Mouse (Mus musculus): ENCODE data around the gene Ulk3. TPM values are rescaled to one million over a fixed set of nuclear protein-coding genes. Genes with fewer than 3 reads are reported as not detected.

The Ulk3 gene
- polyA plus RNA-seq, 1 experiment from 2014 or later, result 19.4 TPM

DNA sequence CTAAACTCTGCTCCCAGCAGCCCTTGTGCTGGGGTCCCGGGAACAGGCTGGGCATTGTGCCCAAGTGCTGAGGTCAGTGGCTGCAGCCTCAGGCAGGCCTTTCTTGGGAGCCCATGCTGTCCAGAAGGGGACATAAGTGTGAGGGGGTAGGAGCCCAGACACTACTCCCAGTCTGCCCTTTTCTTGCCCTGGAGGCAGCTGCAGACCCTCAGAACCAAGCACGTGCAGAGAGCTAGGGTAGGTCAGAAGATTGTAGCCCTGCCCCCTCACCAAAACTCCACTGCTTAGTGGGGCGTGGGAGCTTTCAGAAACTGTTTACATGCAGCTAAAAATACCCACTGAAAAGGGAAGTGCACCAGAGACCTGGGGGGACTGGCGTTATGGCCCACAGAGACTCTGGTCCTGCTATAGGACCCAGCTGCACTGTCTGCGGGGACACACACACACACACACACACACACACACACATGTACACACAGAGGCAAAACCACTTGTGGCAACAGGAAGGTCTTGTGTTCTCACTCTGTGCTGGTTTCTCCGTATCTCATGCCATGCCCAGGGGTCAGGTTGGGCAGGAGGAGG lies 48.6 kb downstream of the Ulk3 start:
- no peak for DNase-seq (ENCODE audit: low spot score)
- Histone ChIP-seq H3K9ac (no peak overlapping the region), H3K4me1 (replicated peaks; ENCODE audit: control insufficient read depth, insufficient read depth, low read length) (peaks cover 55% of the 10 kb centered on the region), H3K27ac (peak overlapping the region; percentile 48), H3K36me3 (replicated peaks; ENCODE audit: control insufficient read depth, insufficient read depth) (peaks cover 15% of the 10 kb centered on the region), H3K27me3 (ENCODE audit: control insufficient read depth, insufficient read depth, low read length) (no peaks in the 10 kb centered on the region), H3K4me2 (replicated peaks) (no peak overlapping the region), H3K4me3 (replicated peaks; ENCODE audit: low read length) (no peak overlapping the region), H3K9me3 (ENCODE audit: control insufficient read depth, low read length) (no peaks in the 10 kb centered on the region)
- WGBS, result 56% methylated on average over 6 of the region's 6 CpGs
- ATAC-seq (ENCODE audit: low FRiP score), result no peak

DNA sequence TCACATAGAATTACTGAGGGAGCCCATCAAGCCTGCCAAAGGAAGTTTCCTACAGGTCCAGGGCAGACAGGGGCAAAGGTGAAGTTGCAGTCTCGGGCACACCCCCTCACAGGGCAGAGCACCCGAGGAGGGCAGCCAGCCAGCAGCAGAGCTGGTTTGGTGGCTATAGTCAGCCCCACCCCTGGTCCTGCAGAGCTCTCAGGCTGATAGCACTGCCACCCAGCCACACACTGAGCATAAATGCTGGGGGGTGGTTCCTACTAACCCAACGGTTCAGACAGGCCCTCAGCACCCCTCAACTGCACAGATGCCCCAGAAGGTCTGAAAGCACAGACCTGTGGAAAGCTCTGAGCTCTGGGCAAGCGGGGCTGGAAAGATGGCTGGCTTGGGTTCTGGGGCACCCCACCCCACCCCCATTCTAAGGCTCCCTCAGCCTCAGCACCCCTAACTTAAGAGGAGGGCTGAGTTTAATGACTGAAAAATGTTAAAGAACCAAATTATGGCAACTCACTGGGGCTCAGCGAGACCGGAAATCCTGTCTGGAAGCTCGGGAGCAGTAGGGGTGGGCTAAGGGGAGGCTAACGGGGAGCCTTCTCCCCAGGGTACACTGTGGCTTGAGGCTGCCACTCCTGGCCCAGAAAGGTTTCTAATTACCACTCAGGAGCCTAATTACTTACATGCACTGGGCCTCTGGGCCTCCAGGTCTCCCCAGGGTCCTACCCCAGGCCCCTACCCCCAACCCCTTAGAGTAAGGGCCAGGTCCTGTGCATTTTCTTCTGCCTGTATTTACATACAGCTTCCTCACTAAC lies 49.6 kb downstream of the Ulk3 start:
- DNase-seq (ENCODE audit: low spot score), result no peak
- Histone ChIP-seq H3K27me3 (ENCODE audit: control insufficient read depth, insufficient read depth, low read length) (no peaks in the 10 kb centered on the region), H3K9ac (peak overlapping the region; percentile 20; the same call in 1 of the 2 replicates), H3K27ac (peak overlapping the region; percentile 48), H3K36me3 (replicated peaks; ENCODE audit: control insufficient read depth, insufficient read depth) (peaks cover 15% of the 10 kb centered on the region), H3K9me3 (ENCODE audit: control insufficient read depth, low read length) (no peaks in the 10 kb centered on the region), H3K4me1 (replicated peaks; ENCODE audit: control insufficient read depth, insufficient read depth, low read length) (peaks cover 66% of the 10 kb centered on the region), H3K4me3 (replicated peaks; ENCODE audit: low read length) (no peak overlapping the region), H3K4me2 (replicated peaks) (peak overlapping the region; percentile 3; the same call in 1 of the 2 replicates)
- ATAC-seq (ENCODE audit: low FRiP score), result no peak
- whole genome bisulfite sequencing, result 45% methylated on average over 8 of the region's 8 CpGs

DNA sequence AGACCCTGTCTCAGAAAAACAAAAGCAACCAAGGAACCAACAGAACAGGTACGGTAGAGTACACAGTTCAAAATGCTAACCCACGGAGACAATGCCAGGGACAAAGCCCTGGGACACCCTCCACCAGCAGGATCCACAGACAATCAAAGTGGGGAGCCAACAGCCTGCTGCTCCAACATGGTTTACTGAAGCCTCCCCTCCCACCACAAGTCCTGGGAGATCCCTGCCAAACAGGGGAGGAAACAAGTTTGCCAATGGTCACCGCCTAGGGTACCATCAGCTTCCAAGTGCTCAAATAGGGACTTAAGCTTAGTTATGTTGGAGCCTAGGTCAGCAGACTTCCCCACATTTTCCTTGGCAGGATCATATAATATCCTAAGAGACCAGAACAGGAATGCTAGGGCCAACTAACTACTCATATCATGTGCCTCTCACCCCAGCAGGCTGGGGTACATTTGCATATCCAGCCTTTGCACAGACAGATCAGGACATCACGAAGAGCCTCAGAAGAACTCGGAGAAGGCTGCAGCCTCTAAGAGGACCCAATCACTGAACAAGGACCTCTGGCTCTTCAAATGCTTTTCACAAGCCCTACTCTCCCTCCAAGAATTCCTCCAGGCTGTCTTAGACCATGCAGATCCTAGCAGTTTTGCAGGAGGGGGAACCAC lies 50.5 kb downstream of the Ulk3 start:
- H3K27ac ChIP-seq, result peak overlapping the region; percentile 47; the same call in 1 of the 2 replicates
- H3K4me2 ChIP-seq (replicated peaks), result peak overlapping the region; percentile 26
- peaks cover 71% of the 10 kb centered on the region for H3K4me1 ChIP-seq (replicated peaks; ENCODE audit: control insufficient read depth, insufficient read depth, low read length)
- H3K36me3 ChIP-seq (replicated peaks; ENCODE audit: control insufficient read depth, insufficient read depth), result peaks cover 15% of the 10 kb centered on the region
- DNase-seq (ENCODE audit: low spot score), result no peak
- peak overlapping the region; percentile 48 for H3K9ac ChIP-seq
- H3K9me3 ChIP-seq (ENCODE audit: control insufficient read depth, low read length), result no peaks in the 10 kb centered on the region
- H3K27me3 ChIP-seq (ENCODE audit: control insufficient read depth, insufficient read depth, low read length), result no peaks in the 10 kb centered on the region
- H3K4me3 ChIP-seq (replicated peaks; ENCODE audit: low read length), result no peak overlapping the region
- 67% methylated on average over 5 of the region's 5 CpGs for WGBS
- ATAC-seq (ENCODE audit: low FRiP score), result no peak

DNA sequence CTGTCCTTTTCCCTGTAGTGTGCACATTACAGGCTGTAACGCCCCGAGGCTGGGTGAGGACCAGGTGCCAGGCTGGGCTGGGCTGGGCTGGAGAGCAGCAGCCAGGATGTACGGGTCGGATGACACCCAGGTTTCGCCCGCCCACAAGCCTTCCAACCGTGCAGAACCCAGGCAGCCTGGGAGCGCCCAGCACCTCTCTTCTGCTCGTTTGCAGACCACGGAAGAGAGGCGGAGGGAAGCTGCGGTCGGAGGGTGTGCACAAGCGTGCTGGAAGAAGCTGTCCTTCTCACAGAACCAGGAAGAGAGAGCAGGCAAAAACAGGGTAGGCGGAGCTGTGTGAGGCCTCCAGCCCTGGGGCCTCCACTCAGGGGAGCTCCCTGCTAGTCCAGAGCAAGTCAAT lies 51.1 kb downstream of the Ulk3 start:
- Histone ChIP-seq H3K27ac (peak overlapping the region; percentile 47; the same call in 1 of the 2 replicates), H3K9ac (peak overlapping the region; percentile 48), H3K4me2 (replicated peaks) (peak overlapping the region; percentile 26), H3K4me3 (replicated peaks; ENCODE audit: low read length) (no peak overlapping the region), H3K27me3 (ENCODE audit: control insufficient read depth, insufficient read depth, low read length) (no peaks in the 10 kb centered on the region), H3K9me3 (ENCODE audit: control insufficient read depth, low read length) (no peaks in the 10 kb centered on the region), H3K4me1 (replicated peaks; ENCODE audit: control insufficient read depth, insufficient read depth, low read length) (peaks cover 71% of the 10 kb centered on the region), H3K36me3 (replicated peaks; ENCODE audit: control insufficient read depth, insufficient read depth) (peaks cover 15% of the 10 kb centered on the region)
- WGBS, result 33% methylated on average over 15 of the region's 15 CpGs
- no peak for ATAC-seq (ENCODE audit: low FRiP score)
- no peak for DNase-seq (ENCODE audit: low spot score)

DNA sequence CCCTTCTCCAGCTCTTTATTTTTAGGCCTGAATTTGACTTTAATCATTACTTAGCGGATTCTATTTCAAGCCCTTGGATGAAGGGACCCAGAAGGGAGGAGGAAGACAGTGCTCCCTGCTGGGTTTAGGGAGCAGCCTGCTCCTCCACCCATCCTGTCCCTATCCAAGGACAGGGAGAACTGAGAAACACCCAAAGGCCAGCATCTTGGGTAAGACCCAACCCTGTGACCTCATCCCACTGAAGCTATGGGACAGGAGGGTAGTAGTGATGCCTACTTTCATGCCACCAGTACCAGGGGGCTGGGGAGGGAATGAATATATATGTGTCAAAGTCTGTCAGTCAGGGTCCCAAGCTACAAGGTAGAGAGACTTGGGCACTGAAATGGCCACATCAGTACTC lies 51.8 kb downstream of the Ulk3 start:
- Histone ChIP-seq H3K9ac (0 out of 2 replicates have a peak overlapping the region, but pooled peaks have one; percentile 48), H3K36me3 (replicated peaks; ENCODE audit: control insufficient read depth, insufficient read depth) (peaks cover 15% of the 10 kb centered on the region), H3K27ac (no peak overlapping the region), H3K27me3 (ENCODE audit: control insufficient read depth, insufficient read depth, low read length) (no peaks in the 10 kb centered on the region), H3K4me1 (replicated peaks; ENCODE audit: control insufficient read depth, insufficient read depth, low read length) (peaks cover 71% of the 10 kb centered on the region), H3K9me3 (ENCODE audit: control insufficient read depth, low read length) (no peaks in the 10 kb centered on the region), H3K4me3 (replicated peaks; ENCODE audit: low read length) (no peak overlapping the region), H3K4me2 (replicated peaks) (peak overlapping the region; percentile 26)
- no peak for DNase-seq (ENCODE audit: low spot score)
- ATAC-seq (ENCODE audit: low FRiP score), result no peak
- 79% methylated on average over 1 of the region's 1 CpGs for WGBS

DNA sequence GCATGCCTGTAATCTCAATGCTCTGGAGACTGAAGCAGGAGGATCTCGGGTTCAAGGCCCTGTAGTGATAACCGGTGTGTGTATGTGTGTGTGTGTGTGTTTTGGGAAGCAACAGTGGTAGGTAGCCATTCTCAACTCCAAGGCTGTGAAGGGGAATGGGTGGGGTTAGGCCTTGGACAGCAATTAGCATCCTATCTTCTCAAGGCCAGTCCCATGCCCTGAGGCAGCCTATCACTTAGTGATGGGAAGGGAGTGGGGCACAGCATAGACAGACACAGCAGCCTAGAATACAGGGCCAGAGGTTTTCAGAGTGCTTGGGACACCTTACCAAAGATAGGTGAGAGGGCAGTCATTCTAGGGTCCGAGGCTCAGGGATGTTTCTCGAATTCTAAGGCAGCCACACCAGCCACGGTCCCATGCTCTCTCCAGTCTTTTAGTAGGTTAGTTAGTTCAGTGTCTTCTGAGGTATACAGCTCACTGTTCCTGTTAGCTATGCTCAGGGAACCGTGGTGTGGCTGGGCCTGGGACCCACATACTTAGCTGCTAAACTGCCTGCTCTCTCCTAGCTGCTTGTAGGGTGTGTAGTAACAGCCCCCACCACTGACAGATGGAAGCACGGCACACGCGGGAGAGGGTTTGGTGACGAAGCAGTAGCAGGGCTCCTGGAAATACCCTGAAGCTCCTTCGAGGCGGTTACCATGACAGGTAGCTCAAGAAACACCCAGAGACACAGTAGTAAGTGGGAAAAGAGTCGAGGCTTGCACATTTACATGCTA lies 52.7 kb downstream of the Ulk3 start:
- DNase-seq (ENCODE audit: low spot score) (no peak), ATAC-seq (ENCODE audit: low FRiP score) (no peak)
- no peak overlapping the region for H3K27ac ChIP-seq
- H3K4me3 ChIP-seq (replicated peaks; ENCODE audit: low read length), result no peak overlapping the region
- H3K4me2 ChIP-seq (replicated peaks), result peak overlapping the region; percentile 93; the same call in 1 of the 2 replicates
- H3K4me1 ChIP-seq (replicated peaks; ENCODE audit: control insufficient read depth, insufficient read depth, low read length), result peaks cover 71% of the 10 kb centered on the region
- no peaks in the 10 kb centered on the region for H3K27me3 ChIP-seq (ENCODE audit: control insufficient read depth, insufficient read depth, low read length)
- no peaks in the 10 kb centered on the region for H3K9me3 ChIP-seq (ENCODE audit: control insufficient read depth, low read length)
- no peak overlapping the region for H3K9ac ChIP-seq
- peaks cover 15% of the 10 kb centered on the region for H3K36me3 ChIP-seq (replicated peaks; ENCODE audit: control insufficient read depth, insufficient read depth)
- WGBS, result 81% methylated on average over 13 of the region's 13 CpGs

DNA sequence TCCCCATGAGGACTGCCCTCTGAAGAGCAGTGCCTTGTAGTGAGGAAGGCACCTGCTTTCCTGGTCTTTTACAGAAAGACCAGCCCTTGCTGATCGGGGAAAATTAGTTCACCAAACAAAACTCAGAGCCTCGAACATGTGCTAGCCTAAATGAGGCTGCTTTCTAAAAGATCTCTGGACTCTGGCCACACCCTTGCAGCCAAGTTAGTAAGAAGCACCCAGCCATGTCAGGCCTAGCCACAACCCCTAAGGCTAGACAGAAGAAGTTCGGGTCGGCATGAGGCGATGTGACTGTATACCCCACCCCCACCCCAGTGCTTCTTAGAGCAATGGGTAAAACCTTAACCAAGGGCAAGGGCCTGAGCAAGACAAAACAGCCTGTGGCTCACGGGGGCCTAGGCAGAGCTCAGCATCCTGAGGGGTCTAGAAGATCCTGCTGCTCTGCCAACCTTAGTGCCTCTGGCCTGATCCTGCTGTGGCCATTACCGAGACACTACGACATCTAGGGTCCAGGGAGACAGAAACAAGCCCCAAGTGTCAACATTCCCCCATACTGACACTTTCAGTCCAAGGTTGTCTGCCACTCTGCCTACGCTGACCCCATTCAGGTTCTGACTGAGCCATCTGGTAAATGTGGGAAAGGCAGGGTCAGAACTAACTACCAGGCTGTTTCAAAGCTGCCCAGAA lies 54.1 kb downstream of the Ulk3 start:
- no peak for DNase-seq (ENCODE audit: low spot score)
- Histone ChIP-seq H3K36me3 (replicated peaks; ENCODE audit: control insufficient read depth, insufficient read depth) (peaks cover 15% of the 10 kb centered on the region), H3K4me1 (replicated peaks; ENCODE audit: control insufficient read depth, insufficient read depth, low read length) (peaks cover 61% of the 10 kb centered on the region), H3K4me3 (replicated peaks; ENCODE audit: low read length) (peak overlapping the region; percentile 71), H3K27me3 (ENCODE audit: control insufficient read depth, insufficient read depth, low read length) (no peaks in the 10 kb centered on the region), H3K9me3 (ENCODE audit: control insufficient read depth, low read length) (no peaks in the 10 kb centered on the region), H3K4me2 (replicated peaks) (peak overlapping the region; percentile 93), H3K9ac (peak overlapping the region; percentile 96), H3K27ac (no peak overlapping the region)
- WGBS, result 73% methylated on average over 9 of the region's 9 CpGs
- ATAC-seq (ENCODE audit: low FRiP score), result no peak

DNA sequence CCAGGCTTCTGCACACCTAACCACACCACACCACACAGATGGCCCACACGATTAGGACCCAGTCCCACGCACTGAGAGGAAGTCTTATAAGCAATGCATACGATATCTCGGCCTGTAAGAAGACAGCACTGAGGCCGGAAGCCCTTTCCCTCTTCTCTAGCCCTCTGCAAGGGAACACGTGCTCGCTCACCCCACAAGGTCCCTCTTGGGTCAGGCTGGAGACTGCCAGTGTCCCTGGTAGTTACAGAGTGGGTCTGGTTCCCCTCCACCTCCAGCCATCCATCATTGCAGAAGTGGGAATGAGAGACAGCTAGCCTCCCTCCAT lies 54.6 kb downstream of the Ulk3 start:
- Histone ChIP-seq H3K36me3 (replicated peaks; ENCODE audit: control insufficient read depth, insufficient read depth) (peaks cover 15% of the 10 kb centered on the region), H3K4me1 (replicated peaks; ENCODE audit: control insufficient read depth, insufficient read depth, low read length) (peaks cover 56% of the 10 kb centered on the region), H3K27me3 (ENCODE audit: control insufficient read depth, insufficient read depth, low read length) (no peaks in the 10 kb centered on the region), H3K4me3 (replicated peaks; ENCODE audit: low read length) (peak overlapping the region; percentile 71), H3K9ac (peak overlapping the region; percentile 96), H3K27ac (no peak overlapping the region), H3K9me3 (ENCODE audit: control insufficient read depth, low read length) (no peaks in the 10 kb centered on the region), H3K4me2 (replicated peaks) (peak overlapping the region; percentile 93)
- no peak for ATAC-seq (ENCODE audit: low FRiP score)
- DNase-seq (ENCODE audit: low spot score), result no peak
- WGBS, result 58% methylated on average over 7 of the region's 7 CpGs

Measured in hindbrain, embryonic 14.5 days (tissue).